Mouse (Mus musculus): ENCODE results near the gene Wdr24.

Gene Wdr24

GRCm38 (mm10) chr17:25823452-25823851, at the start of gene Wdr24:
TSS of gene Wdr24 (plus strand) at chr17:25823627.
- peak; percentile 74 to 76 for DNase-seq (ENCODE audit: low read depth in 2 of 2, low spot score in 2 of 2)

GRCm38 (mm10) chr17:25775318-25776062, 47.9 kb upstream of the Wdr24 start:
- DNase-seq (ENCODE audit: low read depth in 2 of 2, low spot score in 2 of 2), result no peak

DNA sequence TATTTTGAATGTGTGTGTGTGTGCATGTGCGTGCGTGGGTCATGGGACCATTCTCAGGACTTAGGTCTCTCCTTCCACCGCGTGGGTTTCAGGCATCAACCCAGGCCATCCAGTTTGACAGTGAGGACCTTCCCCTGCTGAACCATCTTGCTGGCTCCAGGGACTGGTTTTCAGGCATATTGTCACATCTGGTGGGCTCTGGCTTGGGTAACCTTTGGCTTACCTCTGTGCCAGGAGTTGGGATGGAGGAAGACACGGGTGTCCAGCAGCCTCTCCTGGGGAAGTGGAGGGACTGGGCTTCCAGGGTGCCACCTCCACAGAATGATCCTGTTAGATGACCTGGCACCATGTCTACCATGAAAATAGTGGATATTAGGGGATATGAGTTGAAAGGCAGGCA, 45.5 kb upstream of the Wdr24 start:
- no peak for DNase-seq (ENCODE audit: low read depth in 2 of 2, low spot score in 2 of 2)

- no peak for DNase-seq (ENCODE audit: low read depth in 2 of 2, low spot score in 2 of 2)
Measured at GRCm38 (mm10) chr17:25781339-25781738, 42.1 kb upstream of the Wdr24 start.

DNA sequence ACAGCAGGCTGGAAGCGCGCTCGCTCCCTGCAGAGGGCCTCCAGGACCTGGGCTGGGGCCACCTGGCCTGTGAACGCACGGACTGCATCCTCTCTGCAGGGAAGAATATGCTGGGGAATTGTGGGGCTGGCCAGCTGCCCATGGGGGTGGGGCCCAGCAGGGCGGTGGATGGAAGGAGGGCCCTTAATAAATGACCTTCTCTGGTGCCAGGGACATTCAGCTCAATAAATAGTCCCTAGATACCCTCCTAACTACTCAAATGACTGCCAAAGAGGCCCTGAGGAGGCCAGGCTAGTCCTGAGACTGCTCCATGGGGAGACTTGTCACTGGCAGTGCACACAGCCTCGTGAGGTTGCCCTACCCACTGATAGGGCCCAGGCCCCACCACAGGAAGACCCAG, 40.3 kb upstream of the Wdr24 start:
- no peak for DNase-seq (ENCODE audit: low read depth in 2 of 2, low spot score in 2 of 2)

GRCm38 (mm10) chr17:25783861-25784574, 39.4 kb upstream of the Wdr24 start:
- DNase-seq (ENCODE audit: low read depth in 2 of 2, low spot score in 2 of 2), result no peak

DNA sequence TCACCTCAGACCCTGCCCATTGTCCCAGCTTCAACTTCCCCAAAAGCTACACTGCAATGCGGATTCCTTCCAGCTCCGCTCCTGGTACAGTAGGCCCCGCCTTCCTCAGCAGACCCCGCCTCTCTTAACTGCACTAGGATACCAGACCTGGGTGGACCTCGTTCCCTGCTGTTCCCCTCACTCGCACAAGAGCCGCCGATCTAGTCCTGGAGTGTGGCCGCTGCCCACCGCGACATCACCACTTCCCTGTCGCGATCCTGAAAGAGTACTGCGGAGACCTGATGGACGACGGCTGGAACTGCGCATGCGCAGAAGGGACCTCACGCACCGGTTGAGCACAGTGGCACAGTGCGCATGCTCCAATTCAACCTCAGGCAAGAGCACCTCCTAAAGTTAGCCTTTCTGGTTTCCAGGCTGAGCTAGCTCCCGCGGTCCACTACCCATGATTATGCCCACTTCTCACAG, 38.1 kb upstream of the Wdr24 start, which contains the start of gene Haghl:
Gene Haghl (minus strand): TSS at position 393 of the 465 bp plus-strand sequence.
- peak; percentile 94 for DNase-seq (ENCODE audit: low read depth in 2 of 2, low spot score in 2 of 2)

GRCm38 (mm10) chr17:25786280-25786679, 37.1 kb upstream of the Wdr24 start, which contains the start of gene Ccdc78:
TSS of gene Ccdc78 (plus strand) at chr17:25786580.
- no peak for DNase-seq (ENCODE audit: low read depth in 2 of 2, low spot score in 2 of 2)

- DNase-seq (ENCODE audit: low read depth in 2 of 2, low spot score in 2 of 2), result no peak
Measured at GRCm38 (mm10) chr17:25786781-25787504, 36.5 kb upstream of the Wdr24 start.

DNA sequence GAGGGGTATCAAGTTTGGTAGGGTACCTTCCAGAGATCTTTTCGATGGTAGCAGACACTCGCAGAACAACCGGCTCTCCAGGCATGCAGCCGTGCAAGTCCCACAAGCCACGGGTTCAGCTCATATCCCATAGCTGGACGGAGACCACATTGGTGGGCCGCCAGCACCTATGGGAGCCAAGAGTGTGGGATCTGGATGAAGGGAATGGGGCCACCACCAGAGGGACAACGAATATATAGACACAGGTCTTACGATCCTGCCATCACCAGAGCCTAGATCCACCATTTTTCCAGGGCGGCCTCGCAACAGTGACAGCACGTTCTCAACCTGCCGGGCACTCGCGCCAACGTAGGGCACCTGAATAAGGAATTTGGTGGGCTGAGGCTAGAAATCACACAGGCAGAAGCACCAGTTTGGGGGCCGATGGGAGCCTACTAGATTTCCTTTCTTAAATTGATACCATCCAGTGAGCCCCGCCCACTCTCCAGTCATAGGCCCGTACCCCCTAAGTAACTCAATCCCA, 32.0 kb upstream of the Wdr24 start:
- no peak for DNase-seq (ENCODE audit: low read depth in 2 of 2, low spot score in 2 of 2)

GRCm38 (mm10) chr17:25791843-25792527, 31.4 kb upstream of the Wdr24 start:
- DNase-seq (ENCODE audit: low read depth in 2 of 2, low spot score in 2 of 2), result peak; percentile 80 to 87

DNA sequence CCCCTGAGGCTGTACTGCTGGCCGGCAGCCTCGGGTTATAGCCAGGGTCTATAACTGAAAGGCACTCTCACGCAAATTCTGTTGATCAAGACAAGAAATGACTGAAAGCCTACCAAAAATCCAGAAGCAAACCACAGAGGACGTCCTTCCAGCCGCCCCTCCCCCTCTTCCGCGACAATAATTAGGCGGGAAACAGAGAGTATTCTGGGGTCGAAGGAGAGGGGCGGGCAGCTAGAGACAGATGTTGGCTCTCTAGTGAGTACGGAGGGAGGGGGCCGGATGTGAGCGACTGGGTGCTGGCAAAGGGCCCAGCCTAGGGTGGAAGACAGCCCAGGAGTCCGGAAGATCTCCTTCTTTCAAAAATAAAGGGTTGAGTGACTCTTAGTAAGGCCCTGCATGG, 30.8 kb upstream of the Wdr24 start, which contains the start of gene Fam173a:
Gene Fam173a (minus strand): TSS at position 287 of the 400 bp plus-strand sequence.
- DNase-seq (ENCODE audit: low read depth in 2 of 2, low spot score in 2 of 2), result peak; percentile 63 to 75

GRCm38 (mm10) chr17:25794197-25794596, 29.2 kb upstream of the Wdr24 start:
- DNase-seq (ENCODE audit: low read depth in 2 of 2, low spot score in 2 of 2), result no peak

DNA sequence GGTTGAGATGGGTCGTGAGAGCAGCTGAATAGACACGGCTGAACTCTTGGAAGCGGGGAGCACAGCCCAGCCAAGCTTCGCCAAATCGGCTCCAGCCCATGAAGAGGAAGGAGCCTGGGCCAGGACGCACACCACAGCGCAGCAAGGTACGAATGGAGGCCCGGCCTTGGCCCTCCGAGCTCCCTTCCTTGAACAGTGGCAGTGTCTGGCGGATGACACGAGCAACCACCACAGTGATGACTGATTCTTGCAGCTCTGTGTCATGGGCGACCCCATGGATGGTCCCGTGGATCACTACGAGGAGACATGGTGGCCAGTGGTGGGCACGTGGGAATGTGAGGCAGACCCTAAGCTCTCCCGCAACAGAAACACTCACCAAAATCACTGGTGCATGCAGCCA, 28.4 kb upstream of the Wdr24 start:
- DNase-seq (ENCODE audit: low read depth in 2 of 2, low spot score in 2 of 2), result no peak

DNA sequence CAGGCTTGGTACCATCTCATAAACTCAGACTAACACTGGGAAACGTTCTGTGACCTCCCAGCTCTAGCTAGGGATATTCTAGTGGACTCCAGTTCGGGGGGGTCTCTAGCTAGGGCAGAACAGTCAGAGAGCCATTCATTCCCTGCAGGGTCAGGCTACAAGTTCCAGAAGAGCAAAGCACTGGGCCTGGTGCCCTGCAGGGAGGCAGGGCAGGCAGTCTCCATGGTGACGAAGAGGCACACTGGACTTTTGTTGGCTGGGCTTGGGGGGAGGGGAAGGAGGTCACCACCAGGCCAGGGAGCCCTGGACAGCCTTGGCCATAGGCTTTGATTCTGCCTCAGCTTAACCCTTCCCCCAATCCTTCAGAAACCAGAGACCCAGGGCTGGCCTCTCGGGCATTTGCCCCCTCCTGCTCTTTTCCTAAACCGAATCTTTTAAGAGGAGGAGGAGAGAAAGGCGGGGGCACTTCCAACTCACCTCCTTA, 27.8 kb upstream of the Wdr24 start, which contains the start of gene AC134908.4:
Gene AC134908.4 (minus strand): TSS at position 51 of the 484 bp plus-strand sequence.
- DNase-seq (ENCODE audit: low read depth in 2 of 2, low spot score in 2 of 2), result no peak

DNA sequence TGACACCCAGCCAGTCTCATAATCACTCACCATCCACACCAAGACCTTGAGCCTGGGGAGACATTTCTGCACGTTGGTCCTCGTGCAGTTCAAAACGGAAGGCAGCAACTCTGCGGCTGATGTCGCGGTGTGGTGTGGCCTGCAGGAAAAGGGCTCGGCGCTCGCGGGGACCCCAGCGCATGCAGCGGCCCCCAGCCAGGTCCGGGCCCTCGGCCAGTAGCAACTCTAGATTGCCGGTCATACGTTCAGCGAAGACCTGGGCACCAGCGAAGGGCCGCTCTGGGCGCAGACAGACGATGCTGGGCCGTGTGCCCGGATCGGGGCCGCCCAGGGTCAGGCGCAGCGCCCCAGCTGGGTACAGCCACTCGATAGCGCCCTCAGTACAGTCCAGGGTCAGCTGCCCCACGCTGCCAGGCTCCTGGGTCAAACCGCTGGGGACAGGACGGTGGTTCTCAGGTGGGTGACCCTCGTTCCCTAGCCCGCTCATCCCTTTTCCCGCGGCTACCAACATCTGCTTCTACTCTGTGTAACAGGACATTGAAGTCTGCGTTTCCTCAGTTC, 27.1 kb upstream of the Wdr24 start:
- no peak for DNase-seq (ENCODE audit: low read depth in 2 of 2, low spot score in 2 of 2)

DNA sequence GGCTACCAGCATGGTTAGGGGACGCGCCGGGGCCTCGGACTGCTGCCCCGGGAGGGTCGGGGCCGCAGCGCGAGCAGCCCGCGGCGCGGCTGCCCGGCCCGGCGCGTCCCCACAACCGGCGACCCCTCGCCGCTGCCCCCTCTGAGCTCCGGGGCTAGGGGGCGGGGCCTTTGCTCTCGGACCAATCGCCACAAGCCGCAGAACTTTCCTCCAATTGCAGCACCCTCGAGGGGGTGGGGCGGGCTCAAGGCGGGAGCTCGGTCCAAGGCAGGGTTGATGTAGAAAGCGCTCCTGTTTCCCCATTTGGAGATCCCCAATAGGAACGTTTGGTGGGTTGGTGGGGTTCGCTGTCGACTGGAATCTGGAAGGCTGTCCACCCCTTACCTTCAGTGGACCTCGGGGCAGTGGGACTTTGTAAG, 26.5 kb upstream of the Wdr24 start, which contains the start of gene Metrn:
Gene Metrn (minus strand): TSS at position 186 of the 419 bp plus-strand sequence.
- peak; percentile 68 to 75 for DNase-seq (ENCODE audit: low read depth in 2 of 2, low spot score in 2 of 2)

GRCm38 (mm10) chr17:25801029-25801428, 22.4 kb upstream of the Wdr24 start:
- DNase-seq (ENCODE audit: low read depth in 2 of 2, low spot score in 2 of 2), result peak; percentile 74 to 78

DNA sequence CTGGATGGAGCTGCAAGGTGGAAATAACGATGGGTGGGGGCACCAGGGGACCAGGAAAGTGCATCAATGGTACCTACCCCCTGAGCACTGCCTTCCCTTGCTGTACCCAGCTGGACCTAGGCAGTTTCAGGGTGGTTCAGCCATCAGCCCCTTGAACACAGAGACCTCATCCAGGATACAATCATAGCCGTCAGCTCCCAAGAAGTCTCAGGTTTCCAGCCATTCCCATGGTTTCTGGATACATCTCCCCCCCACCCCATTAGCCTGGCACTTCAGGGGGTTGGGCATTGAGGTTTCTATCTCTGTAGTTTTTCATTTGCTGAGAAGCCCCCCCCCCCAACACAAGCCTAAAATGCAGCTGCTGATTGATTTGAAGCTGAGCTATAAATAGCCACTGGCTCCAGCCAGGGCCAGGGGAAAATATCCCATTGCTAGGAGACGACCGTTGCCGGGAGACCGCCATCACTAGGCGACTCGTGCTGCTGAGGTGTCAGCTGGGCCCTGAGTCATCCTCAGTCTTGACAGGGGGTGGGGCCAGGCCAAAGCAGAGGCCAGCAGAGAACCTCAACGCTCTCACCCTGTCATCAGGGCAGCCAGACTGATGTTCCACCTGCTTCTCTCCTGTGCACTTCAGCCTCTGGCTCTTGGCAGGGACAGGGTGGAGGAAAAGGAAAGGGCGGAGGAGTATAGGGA, 20.5 kb upstream of the Wdr24 start:
- no peak for DNase-seq (ENCODE audit: low read depth in 2 of 2, low spot score in 2 of 2)

Measured in CD8-positive naive resting alpha-beta T cell, adult 2 months (primary cell).